Mouse (Mus musculus): ENCODE measurements around the gene Fgfr1op.
A peak's percentile ranks its signal among the peaks of the same experiment; 100 is the strongest.
"Not testable (repeated sequence)": the region's sequence is repeated elsewhere in the genome, so short reads cannot be mapped to it uniquely, and the experiment has no call there.

The Fgfr1op gene

DNA sequence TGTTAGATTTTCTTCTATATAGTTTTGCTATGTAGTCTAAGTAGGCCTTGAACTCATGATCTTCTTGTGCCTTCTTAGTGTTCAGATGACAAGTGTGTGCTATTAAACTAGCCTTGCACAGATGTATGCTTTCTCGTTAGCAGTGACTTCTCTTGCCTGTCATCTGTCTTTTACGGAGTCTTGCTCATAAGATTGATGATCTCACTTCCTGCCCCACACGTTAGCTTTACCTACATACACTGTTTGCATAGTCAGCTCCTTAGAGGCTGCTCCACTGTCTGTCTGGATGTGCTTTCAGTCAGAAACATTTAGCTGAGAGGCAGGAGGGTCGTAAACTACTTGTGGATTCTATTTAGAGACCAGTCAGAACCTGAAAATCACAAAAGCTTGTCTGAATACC, 5.8 kb downstream of the Fgfr1op start:
- no peak for DNase-seq

DNA sequence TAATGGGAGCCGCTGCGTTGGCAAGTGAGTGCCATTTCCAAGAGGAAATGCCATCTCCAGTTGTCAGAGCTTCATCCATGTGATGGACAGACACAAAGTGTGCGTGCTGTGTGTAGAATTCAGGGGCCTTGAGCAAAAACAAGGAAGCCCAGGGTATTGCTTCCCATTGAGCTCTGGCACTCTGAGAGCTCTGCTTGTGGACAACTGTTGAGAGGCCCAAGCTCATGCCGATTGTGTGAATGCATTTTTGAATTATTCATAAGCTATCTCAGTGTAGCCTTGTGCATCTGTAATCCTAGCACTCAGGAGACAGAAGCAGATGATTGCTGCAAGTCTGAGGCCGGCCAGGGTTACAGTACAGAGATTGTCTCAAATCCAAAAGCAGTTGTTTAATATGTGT, 11.8 kb downstream of the Fgfr1op start:
- DNase-seq: no peak

GRCm38 (mm10) chr17:8183815-8184214, 18.5 kb downstream of the Fgfr1op start:
- DNase-seq: no peak

DNA sequence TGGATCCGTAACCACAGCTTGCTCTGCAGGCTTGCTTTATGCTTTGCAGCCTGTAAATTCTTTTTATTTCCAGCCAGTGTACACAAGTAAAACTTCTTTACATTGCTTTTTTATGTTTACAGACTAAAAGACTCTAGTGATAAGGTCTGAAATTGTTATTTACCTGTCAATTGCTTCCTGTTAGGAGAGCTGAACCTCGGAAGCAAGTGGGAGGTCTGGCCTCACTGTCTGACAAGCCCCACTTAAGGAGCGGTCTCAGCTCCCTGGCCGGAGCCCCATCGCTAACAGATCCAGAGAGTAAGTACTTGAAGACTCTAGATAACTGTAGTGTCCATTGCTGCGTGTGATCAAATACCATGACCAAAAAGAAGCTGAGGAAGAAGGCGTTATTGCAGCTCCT, 18.9 kb downstream of the Fgfr1op start:
- DNase-seq: no peak

DNA sequence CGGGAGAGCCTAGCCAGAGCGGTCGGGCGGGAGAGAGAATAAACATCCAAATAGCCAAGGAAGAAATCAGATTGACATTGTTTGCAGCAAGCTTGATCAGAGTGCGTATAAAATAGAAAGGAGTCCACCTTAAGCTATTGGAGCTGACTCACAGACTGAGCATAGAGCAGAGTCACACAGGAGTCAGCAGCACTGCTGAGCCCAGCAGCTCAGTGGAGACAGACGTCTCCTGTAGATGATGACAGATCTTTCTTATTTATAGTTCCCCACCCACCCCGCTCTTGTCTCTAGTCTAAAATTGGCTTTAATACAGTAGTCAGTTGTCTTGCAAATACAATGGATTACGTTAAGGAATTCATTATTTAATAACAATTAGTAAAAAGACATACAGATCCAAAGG, 28.4 kb downstream of the Fgfr1op start:
- no peak for DNase-seq

GRCm38 (mm10) chr17:8195685-8196376, 30.5 kb downstream of the Fgfr1op start:
- no peak for DNase-seq

DNA sequence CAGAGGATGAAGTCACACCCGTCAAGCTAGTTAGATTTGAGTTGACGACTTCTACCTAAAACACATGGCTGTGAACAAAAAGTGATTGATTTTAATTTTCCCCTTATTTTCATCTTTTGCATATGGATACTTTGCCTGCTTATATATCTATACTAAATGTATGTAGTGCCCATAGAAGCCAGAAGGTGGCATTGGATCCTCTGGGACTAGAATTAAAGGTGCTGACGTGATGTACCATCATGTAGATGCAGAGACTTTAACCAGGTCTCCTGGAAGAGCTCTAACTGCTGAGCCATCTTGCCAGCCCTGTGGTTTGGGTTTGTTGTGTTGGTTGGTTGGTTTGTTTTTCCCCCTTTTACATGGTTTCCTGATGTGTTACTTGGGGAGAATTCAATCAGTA, 32.4 kb downstream of the Fgfr1op start:
- no peak for DNase-seq

DNA sequence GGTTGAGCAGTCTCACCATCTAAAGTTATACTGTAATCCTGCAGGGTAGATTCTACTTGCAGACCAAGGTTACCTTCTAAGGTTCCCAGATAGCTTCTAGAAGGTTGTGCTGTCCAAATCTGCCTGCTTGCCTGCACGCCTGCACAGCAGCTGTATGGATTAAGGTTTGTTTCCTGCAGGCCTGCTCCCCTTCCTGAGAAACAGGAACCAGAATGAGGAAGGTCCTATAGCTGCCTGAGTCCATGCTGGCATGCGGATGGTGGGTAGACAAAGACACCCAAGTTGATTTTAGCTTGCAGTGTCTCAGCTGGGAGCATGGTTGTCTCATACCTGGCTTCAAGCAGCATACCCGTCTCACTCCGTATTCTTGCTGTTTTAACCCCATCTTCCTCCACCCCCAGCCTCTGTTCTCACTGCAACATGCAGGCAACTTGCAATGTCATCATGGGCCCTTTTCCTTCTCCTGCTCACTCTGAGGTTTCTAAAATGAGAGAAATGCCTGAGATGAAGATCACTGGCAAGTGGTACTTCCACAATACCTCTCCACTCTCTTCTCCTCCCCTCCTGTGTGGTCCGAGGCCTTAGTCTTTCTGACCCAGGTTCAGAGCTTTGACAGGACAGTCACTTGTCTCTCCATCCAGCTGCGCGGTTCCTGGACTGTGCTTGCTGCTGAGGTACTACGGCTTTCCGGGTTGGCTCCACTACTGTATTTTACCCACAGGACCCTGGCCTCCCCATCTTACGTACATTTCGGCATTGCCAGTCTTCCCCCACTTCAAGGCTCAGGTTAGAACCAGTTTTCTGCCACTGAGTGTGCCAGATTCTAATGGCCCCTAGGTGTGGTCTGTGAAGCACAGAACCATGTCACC, 34.0 kb downstream of the Fgfr1op start:
- DNase-seq: no peak

- DNase-seq: no peak
Observed at GRCm38 (mm10) chr17:8199936-8200330, 34.6 kb downstream of the Fgfr1op start.

GRCm38 (mm10) chr17:8203487-8203886, 38.2 kb downstream of the Fgfr1op start:
- DNase-seq: no peak

DNA sequence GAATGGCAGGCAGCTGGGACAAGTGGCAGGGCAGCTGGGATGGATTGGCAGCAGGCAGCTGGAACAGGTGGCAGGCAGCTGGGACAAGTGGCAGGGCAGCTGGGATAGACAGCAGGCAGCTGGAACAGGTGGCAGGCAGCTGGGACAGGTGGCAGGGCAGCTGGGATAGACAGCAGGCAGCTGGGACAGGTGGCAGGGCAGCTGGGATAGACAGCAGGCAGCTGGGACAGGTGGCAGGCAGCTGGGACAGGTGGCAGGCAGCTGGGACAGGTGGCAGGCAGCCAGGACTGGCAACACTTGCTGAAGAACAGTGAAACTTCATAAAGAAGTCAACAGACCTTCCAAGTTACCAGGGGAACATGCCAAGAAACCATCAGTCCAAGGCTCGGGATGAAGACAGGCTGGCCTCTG, 39.9 kb downstream of the Fgfr1op start:
- DNase-seq: not testable (repeated sequence)

- DNase-seq: no peak
Observed at GRCm38 (mm10) chr17:8206691-8207090, 41.4 kb downstream of the Fgfr1op start.

DNA sequence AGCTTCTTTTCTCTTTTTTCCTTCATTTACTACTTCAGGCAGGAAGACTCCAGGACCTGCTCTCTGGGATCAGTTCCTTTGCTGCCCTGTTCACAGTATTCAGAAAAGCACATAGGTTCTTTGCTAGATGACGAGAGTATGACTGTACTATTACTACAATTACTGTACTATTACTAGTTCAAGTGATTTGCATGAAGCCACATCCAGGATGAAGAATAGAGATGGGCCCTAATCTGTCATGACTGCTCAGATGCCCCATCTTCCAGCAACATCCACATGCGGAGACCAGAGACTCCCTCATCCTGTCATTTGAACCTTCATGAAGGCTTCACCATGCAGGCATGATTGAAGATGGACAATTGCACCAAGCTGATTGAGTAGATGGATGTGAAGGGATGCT, 44.4 kb downstream of the Fgfr1op start:
- DNase-seq: no peak

- no peak for DNase-seq
Observed at GRCm38 (mm10) chr17:8210170-8210569, 44.9 kb downstream of the Fgfr1op start.

- no peak for DNase-seq
Observed at GRCm38 (mm10) chr17:8210675-8211074, 45.4 kb downstream of the Fgfr1op start.

GRCm38 (mm10) chr17:8211399-8211798, 46.1 kb downstream of the Fgfr1op start:
- no peak for DNase-seq

- no peak for DNase-seq
Observed at GRCm38 (mm10) chr17:8214369-8214768, 49.1 kb downstream of the Fgfr1op start.

DNA sequence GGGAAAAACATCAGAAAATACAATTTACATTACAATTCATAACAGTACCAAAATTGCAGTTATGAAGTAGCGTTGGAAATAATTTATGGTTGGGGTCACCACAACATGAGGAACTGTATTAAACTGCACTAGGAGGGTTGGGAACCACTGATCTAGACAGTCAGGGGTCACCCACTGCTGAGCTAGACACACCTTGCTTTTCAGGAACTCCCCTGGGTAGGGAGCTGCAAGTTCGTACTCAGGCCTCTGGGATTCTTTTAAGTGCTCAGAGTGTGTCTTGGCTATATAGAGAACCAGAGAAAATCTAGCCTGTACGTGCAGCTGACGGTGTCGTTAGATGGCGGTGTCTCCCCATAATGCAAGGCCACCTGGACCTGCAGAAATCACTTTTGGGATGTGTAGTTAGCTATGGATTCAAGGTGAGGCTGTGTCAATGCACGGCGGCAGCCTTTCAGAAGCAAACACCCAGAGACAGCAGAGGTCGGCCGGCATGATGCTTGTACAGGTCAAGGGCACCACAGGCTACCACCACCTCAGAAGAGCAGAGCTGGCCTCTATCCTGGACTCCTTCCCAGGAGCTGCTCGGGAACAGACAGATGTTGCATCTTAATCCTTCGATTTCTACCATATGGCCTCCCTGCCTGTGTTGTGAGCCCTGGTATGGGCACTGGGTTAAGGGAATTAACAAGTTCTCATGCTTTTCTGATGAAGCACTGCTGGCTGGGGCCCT, 49.9 kb downstream of the Fgfr1op start:
- DNase-seq: peak; percentile 13

DNA sequence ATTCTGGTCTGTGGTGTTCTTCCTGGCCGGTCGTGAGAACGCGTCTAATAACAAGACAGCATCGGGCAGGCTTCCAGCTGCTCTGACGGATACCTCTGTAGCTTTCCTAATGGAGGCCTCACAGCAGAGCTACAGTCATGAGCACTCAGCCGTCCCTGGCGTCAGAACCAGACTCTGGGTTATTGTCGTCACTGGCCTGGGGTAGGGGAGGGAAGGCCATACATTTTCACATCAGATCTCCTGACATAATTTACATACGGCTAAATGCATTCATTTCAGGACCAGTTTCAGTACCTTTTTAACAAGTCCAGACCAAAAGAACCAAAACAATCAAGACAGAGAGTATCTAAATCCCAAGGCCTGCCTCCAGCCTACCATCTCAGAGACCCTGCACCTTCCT, 57.9 kb downstream of the Fgfr1op start:
- no peak for DNase-seq

GRCm38 (mm10) chr17:8224072-8224471, 58.8 kb downstream of the Fgfr1op start:
- no peak for DNase-seq

DNA sequence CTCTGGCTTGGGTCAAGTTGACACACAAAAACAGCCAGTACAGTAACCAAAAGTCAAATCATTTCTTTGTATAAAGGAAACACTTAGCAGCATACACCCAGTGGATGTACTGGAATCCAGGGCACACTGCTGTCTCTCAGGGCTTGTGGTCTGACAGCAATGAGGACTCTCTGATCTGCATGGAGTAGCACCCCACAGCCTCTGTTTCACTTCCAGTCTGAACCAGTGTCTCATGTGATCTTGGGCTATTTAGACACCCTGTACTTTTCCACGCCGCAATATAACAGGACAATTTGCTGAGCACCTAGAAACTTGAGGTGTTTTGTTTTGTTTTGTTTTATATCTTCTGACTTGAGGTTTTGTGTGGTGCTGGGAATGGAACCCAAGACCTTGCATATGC, 59.9 kb downstream of the Fgfr1op start:
- DNase-seq: no peak

GRCm38 (mm10) chr17:8225746-8226145, 60.4 kb downstream of the Fgfr1op start:
- DNase-seq: no peak

- no peak for DNase-seq
Observed at GRCm38 (mm10) chr17:8228622-8229021, 63.3 kb downstream of the Fgfr1op start.

DNA sequence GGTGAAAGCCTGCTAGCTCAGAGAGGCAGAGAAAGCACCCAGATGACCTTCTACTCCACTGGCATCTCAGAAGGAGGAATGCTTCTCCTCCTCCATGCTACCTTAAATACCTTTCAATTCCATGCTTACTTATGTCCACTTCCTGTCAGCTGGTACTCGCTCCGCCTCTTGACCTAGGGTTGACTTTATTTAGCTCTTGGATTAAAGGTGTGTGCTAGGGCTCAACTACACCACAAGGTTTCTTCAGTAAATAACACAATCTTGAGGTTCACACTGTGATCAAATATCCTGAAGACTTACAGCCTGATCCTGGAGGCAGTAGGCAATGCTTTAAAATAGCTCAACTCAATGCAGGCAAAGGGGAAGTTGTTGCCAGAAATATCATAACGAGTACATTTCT, 64.3 kb downstream of the Fgfr1op start:
- DNase-seq: no peak
